Mouse (Mus musculus) kidney, postnatal 25 days (tissue): Measurements from ENCODE around the gene Ech1.

ENCODE experiments used
- DNase-seq, 2 experiments: peaks; one replicate each; pipeline ENCODE4 v3.0.0; 2021; ENCODE audit warnings: mixed read lengths in 2 of 2

Ech1 gene

GRCm38 (mm10) chr7:28821261-28821831 lies 3.7 kb upstream of the Ech1 start:
- peak; percentile 58 to 79 for DNase-seq

- no peak for DNase-seq
Measured at GRCm38 (mm10) chr7:28822556-28822955, 2.5 kb upstream of the Ech1 start.

GRCm38 (mm10) chr7:28822993-28823903 lies 1.8 kb upstream of the Ech1 start:
- peak; percentile 43 to 76 for DNase-seq

- DNase-seq: no peak
Measured at GRCm38 (mm10) chr7:28823932-28824331, 1.1 kb upstream of the Ech1 start.

GRCm38 (mm10) chr7:28825686-28826401 lies 827 bp downstream of the Ech1 start:
- peak in 1 of 2 experiments; percentile 66 for DNase-seq

GRCm38 (mm10) chr7:28826402-28826772 lies 1.4 kb downstream of the Ech1 start:
- DNase-seq: no peak

- peak; percentile 78 to 84 for DNase-seq
Measured at GRCm38 (mm10) chr7:28827338-28827737, 2.3 kb downstream of the Ech1 start.

- peak in 1 of 2 experiments; percentile 49 for DNase-seq
Measured at GRCm38 (mm10) chr7:28829821-28830220, 4.8 kb downstream of the Ech1 start.

- no peak for DNase-seq
Measured at GRCm38 (mm10) chr7:28830981-28831380, 6.0 kb downstream of the Ech1 start.

GRCm38 (mm10) chr7:28831411-28832125 lies 6.6 kb downstream of the Ech1 start:
- DNase-seq: no peak

GRCm38 (mm10) chr7:28832137-28832536 lies 7.1 kb downstream of the Ech1 start:
- no peak for DNase-seq

- DNase-seq: no peak
Measured at GRCm38 (mm10) chr7:28833723-28834347, 8.8 kb downstream of the Ech1 start, which contains the start of gene Lgals4. Gene Lgals4, plus strand, starts transcription at chr7:28833854.

GRCm38 (mm10) chr7:28836936-28837335 lies 11.9 kb downstream of the Ech1 start:
- peak in 1 of 2 experiments; percentile 58 for DNase-seq

GRCm38 (mm10) chr7:28838331-28838730 lies 13.3 kb downstream of the Ech1 start:
- DNase-seq: no peak

GRCm38 (mm10) chr7:28847273-28847672 lies 22.3 kb downstream of the Ech1 start:
- no peak for DNase-seq

- DNase-seq: no peak
Measured at GRCm38 (mm10) chr7:28849700-28850236, 24.8 kb downstream of the Ech1 start.

GRCm38 (mm10) chr7:28850642-28851041 lies 25.6 kb downstream of the Ech1 start:
- no peak for DNase-seq

GRCm38 (mm10) chr7:28859953-28860352 lies 34.9 kb downstream of the Ech1 start:
- DNase-seq: no peak

GRCm38 (mm10) chr7:28860898-28861297 lies 35.9 kb downstream of the Ech1 start:
- no peak for DNase-seq

- DNase-seq: no peak
Measured at GRCm38 (mm10) chr7:28862817-28863499, 37.9 kb downstream of the Ech1 start.

- no peak for DNase-seq
Measured at GRCm38 (mm10) chr7:28863540-28863939, 38.5 kb downstream of the Ech1 start, which contains the start of gene Lgals7. Gene Lgals7, plus strand, starts transcription at chr7:28863853.
